Mouse (Mus musculus) erythroblast, embryonic 14.5 days (primary cell): Measurements from ENCODE around the gene Paqr8. TPM values are rescaled to one million over a fixed set of nuclear protein-coding genes. Genes with fewer than 3 reads are reported as not detected.
"Not testable (repeated sequence)": the region's sequence is repeated elsewhere in the genome, so short reads cannot be mapped to it uniquely, and the experiment has no call there.

Experiments
- H3K27me3 ChIP-seq: 2 replicates; pipeline ENCODE4 v1.6.1; 2012; ENCODE audit warnings: inconsistent platforms; ENCODE audit not compliant: control insufficient read depth
- H3K36me3 ChIP-seq: 2 replicates; pipeline ENCODE4 v1.6.1; 2012; ENCODE audit warnings: mild to moderate bottlenecking, inconsistent platforms; ENCODE audit not compliant: control insufficient read depth
- H3K4me1 ChIP-seq: 2 replicates; pipeline ENCODE4 v1.6.1; 2012; ENCODE audit warnings: inconsistent platforms; ENCODE audit not compliant: control insufficient read depth
- H3K4me3 ChIP-seq: replicated peaks from 2 replicates; pipeline ENCODE3; 2012; ENCODE audit warnings: moderate library complexity, mild to moderate bottlenecking, inconsistent platforms
- H3K9me3 ChIP-seq: 2 replicates; pipeline ENCODE4 v1.6.1; 2012; ENCODE audit warnings: low read length, inconsistent platforms, mixed read lengths; ENCODE audit not compliant: control insufficient read depth
- GATA1 ChIP-seq: IDR thresholded peaks from 2 replicates; pipeline ENCODE4 v1.6.1; 2012; ENCODE audit warnings: low read length, inconsistent platforms, mixed read lengths
- TAL1 ChIP-seq: IDR thresholded peaks from 3 replicates; pipeline ENCODE4 v1.6.1; 2012; ENCODE audit warnings: low read length, inconsistent platforms, mixed read lengths
- polyA plus RNA-seq: library from polyadenylated mRNA; stranded (reverse); fragments of >175 nt; gene quantifications from 2 replicates; pipeline ENCODE4 v1.2.3, GENCODE M21; 2012

Gene Paqr8
- polyA plus RNA-seq, 1 experiment, result 0.01 TPM

DNA sequence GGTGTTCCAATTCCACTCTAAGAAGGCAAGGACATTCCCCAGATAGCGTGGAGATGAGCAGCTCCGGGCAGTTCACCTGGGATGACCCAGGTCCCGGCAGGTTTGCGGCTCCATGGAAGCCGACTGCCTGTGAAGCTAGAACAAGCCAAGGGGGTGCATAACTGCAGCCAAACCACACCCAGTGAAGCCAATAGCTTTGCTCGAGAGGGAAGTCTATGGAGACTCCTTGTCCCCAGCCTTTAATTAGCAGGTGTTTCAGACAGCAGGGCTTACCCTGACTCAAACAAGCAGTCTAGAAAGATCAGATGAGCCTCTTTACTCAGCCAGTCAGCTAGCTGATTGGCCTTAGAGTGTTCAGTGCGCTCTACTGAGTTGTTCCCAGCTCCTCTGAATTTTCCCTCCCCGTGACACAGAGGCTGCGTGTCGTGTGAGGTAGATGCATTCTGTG lies 30.7 kb downstream of the Paqr8 start:
- Histone ChIP-seq H3K4me3 (no peak overlapping the region), H3K4me1 (no peaks in the 10 kb centered on the region), H3K27me3 (no peaks in the 10 kb centered on the region), H3K9me3 (no peaks in the 10 kb centered on the region), H3K36me3 (no peaks in the 10 kb centered on the region)
- TF ChIP-seq TAL1 (no peak), GATA1 (no peak)

- Histone ChIP-seq H3K4me3 (no peak overlapping the region), H3K4me1 (no peaks in the 10 kb centered on the region), H3K27me3 (no peaks in the 10 kb centered on the region), H3K9me3 (no peaks in the 10 kb centered on the region), H3K36me3 (no peaks in the 10 kb centered on the region)
- TF ChIP-seq TAL1 (no peak), GATA1 (no peak)
These were observed 32.4 kb downstream of the Paqr8 start for GRCm38 (mm10) chr1:20922612-20923399.

- not testable (repeated sequence) for H3K4me1 ChIP-seq
These were observed 34.9 kb downstream of the Paqr8 start for GRCm38 (mm10) chr1:20925324-20925723.

DNA sequence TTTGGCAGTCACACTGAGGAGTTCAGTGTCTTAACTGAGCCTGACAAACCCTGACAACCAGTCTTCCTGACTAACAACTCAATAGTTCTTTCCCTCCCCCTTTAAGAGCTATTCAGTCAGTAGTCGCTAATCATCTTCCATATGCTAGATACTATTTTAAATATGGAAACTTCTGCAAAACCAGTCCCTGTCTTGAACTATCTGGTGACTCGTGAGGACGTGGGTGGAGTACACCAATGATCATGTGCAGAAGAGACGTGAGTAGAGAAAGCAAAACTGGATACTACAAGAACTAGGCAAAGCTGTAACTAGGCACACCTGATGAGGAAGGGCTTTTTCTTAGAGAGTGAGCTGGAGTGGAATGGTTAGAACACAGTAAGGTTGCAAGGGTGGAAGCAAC lies 35.5 kb downstream of the Paqr8 start:
- no peaks in the 10 kb centered on the region for H3K27me3 ChIP-seq
- no peak overlapping the region for H3K4me3 ChIP-seq
- H3K36me3 ChIP-seq, result no peaks in the 10 kb centered on the region
- H3K9me3 ChIP-seq, result no peaks in the 10 kb centered on the region
- no peaks in the 10 kb centered on the region for H3K4me1 ChIP-seq
- TF ChIP-seq TAL1 (no peak), GATA1 (no peak)

More at GRCm38 (mm10) chr1:20925324-20925723, 34.9 kb downstream of the Paqr8 start:
- H3K4me3 ChIP-seq, H3K36me3 ChIP-seq, H3K9me3 ChIP-seq, H3K27me3 ChIP-seq: not testable (repeated sequence)

DNA sequence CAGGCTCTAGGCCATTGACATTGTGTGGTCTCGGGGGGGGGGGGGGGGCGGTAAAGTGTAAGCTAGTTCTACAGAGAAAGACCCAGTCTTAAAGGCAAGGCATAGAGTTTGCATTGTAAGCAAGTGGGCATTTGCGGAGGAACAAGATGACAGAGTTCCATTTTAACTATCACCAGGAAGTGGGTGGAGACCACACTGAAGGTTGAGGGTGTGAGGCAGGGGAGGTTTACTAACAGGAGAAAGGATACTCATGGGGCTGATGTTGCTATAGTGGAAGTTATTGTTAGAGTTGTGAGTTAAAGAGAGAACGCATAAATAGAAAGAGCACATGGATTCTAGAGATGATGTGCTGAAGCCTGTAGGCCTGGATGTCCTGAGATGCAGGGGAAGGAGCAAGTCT lies 36.0 kb downstream of the Paqr8 start:
- H3K27me3 ChIP-seq, result no peaks in the 10 kb centered on the region
- no peaks in the 10 kb centered on the region for H3K4me1 ChIP-seq
- H3K4me3 ChIP-seq, result no peak overlapping the region
- TF ChIP-seq GATA1 (no peak), TAL1 (no peak)
- H3K36me3 ChIP-seq, result no peaks in the 10 kb centered on the region
- H3K9me3 ChIP-seq, result no peaks in the 10 kb centered on the region

- H3K36me3 ChIP-seq, result no peaks in the 10 kb centered on the region
- no peak overlapping the region for H3K4me3 ChIP-seq
- H3K4me1 ChIP-seq, result no peaks in the 10 kb centered on the region
- H3K27me3 ChIP-seq, result no peaks in the 10 kb centered on the region
- TF ChIP-seq GATA1 (no peak), TAL1 (no peak)
- H3K9me3 ChIP-seq, result no peaks in the 10 kb centered on the region
These were observed 38.1 kb downstream of the Paqr8 start for GRCm38 (mm10) chr1:20928487-20928886.

DNA sequence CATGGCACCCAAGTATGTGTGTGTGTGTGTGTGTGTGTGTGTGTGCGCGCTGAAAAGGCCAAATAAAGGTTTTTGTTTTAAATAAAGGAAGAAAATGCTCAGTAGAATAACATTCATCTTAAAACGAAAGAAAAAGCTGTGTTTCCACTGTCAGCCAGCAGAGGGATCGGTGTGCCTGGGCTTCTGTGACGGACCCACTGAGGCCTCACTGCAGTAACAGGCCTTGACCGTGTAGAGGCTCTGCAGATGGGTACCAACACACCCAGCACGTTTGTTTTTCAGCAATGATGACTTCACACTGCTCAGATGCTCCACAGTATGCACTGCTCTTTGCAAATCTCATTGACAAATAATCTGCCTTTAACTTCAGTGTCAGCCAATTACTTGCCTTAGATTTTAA lies 43.1 kb downstream of the Paqr8 start:
- no peaks in the 10 kb centered on the region for H3K9me3 ChIP-seq
- no peaks in the 10 kb centered on the region for H3K4me1 ChIP-seq
- H3K4me3 ChIP-seq, result no peak overlapping the region
- no peaks in the 10 kb centered on the region for H3K36me3 ChIP-seq
- H3K27me3 ChIP-seq, result no peaks in the 10 kb centered on the region
- no peak for TF ChIP-seq TAL1
- TF ChIP-seq GATA1, result no peak

DNA sequence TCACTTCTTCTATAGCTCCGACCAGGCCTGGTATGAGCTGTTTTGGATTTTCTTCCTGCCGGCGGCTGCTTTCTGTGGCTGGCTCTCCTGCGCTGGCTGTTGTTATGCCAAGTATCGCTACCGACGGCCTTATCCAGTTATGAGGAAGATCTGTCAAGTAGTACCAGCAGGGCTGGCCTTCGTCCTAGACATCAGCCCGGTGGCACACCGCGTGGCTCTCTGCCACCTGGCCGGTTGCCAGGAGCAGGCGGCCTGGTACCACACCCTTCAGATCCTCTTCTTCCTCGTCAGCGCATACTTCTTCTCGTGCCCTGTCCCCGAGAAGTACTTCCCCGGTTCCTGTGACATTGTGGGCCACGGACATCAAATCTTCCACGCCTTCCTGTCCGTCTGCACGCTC lies 44.7 kb downstream of the Paqr8 start:
- TF ChIP-seq GATA1 (no peak), TAL1 (no peak)
- Histone ChIP-seq H3K9me3 (no peaks in the 10 kb centered on the region), H3K36me3 (no peaks in the 10 kb centered on the region), H3K4me3 (no peak overlapping the region), H3K27me3 (no peaks in the 10 kb centered on the region), H3K4me1 (no peaks in the 10 kb centered on the region)

DNA sequence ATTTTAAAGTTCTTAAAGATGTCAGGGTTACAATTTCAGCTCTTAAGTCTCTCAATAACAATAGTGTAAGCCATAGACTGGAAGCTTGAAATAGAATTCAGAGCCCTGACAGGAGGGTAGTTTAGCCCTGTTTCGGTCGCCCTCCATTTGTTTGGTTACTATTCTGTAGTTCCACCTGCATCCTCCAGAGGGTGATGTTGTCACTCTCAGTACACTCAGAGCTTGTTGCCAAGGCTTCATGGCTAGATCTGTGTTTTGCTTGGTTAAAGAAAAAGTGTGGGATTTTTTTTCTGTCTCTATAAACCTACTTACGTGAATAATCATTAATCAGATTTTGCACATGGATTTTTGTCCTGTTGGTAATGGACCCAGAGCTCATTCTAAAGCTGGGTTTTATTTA lies 48.6 kb downstream of the Paqr8 start:
- Histone ChIP-seq H3K9me3 (0 out of 2 replicates have a peak, but pooled peaks cover 2% of the 10 kb centered on the region), H3K4me3 (no peak overlapping the region), H3K4me1 (no peaks in the 10 kb centered on the region), H3K27me3 (no peaks in the 10 kb centered on the region), H3K36me3 (no peaks in the 10 kb centered on the region)
- TF ChIP-seq TAL1 (no peak), GATA1 (no peak)

GRCm38 (mm10) chr1:20940151-20940550 lies 49.7 kb downstream of the Paqr8 start:
- no peak overlapping the region for H3K4me3 ChIP-seq
- H3K4me1 ChIP-seq, result no peaks in the 10 kb centered on the region
- H3K27me3 ChIP-seq, result no peaks in the 10 kb centered on the region

More at GRCm38 (mm10) chr1:20940151-20940550, 49.7 kb downstream of the Paqr8 start:
- Histone ChIP-seq H3K9me3 (0 out of 2 replicates have a peak, but pooled peaks cover 2% of the 10 kb centered on the region), H3K36me3 (no peaks in the 10 kb centered on the region)
- no peak for TF ChIP-seq TAL1
- no peak for TF ChIP-seq GATA1
